ENCODE assay signal across 9 mouse cellular contexts in the genomic region with DNA sequence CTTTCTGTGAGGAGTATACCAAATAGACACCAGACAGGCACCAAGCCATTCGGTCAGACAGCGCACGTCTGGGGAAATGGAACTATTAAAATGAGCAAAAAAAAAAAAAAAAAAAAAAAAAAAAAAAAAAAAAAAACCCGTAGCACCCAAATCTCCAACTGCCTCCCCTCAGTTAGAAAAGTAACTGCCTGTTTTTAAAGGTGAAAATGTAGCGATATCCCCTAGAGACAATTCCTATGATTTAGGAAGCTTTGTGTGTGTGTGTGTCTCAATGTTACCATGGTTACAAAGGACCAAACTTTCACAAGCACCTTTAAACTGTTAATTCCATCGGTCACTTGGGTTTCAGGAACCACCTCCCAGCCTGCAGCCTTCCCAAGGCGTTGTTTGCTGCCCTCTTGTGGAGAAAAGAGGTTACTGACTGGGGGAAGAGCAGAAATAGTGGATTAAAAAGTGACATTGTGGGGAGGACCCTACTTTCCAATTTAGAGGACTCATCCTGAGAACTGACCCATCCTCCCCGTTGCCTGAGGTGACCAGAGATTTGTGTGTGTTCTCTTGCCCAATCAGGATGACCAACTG. TPM values are rescaled to one million over a fixed set of nuclear protein-coding genes. Genes with fewer than 3 reads are reported as not detected.
A peak's percentile ranks its signal among the peaks of the same experiment; 100 is the strongest.
DNase-seq lines count a peak whose midpoint lies in the region; ATAC-seq lines count a peak whose summit lies in the region.
"Had no signal": no experiment of that assay in that cellular context is flagged by ENCODE, and none has a peak within 500 bp of the region (broad histone marks: within the 10 kb centered on the region; RNA-seq: fewer than 3 reads in every experiment).

No protein-coding gene starts in this region.

- no peak overlapping the region for H3K9ac ChIP-seq in midbrain, embryonic 14.5 days (replicated peaks; ENCODE audit: low read length)
- no peak overlapping the region for H3K9ac ChIP-seq in midbrain, embryonic 13.5 days (replicated peaks)

- ATAC-seq in midbrain, embryonic 14.5 days (ENCODE audit: low FRiP score, low TSS enrichment) = no peak
- ATAC-seq in midbrain, embryonic 13.5 days = no peak
- peak; percentile 91 for ATAC-seq in common myeloid progenitor, adult 5-6 weeks (replicated peaks; ENCODE audit: low read depth, poor library complexity, severe bottlenecking)
- ATAC-seq in hematopoietic stem cell, adult 5-6 weeks (replicated peaks in 1 of 2; ENCODE audit: insufficient read depth in 1 of 2, low FRiP score in 2 of 2, low TSS enrichment in 1 of 2, low read depth in 1 of 2, poor library complexity in 2 of 2, severe bottlenecking in 2 of 2) = peak; percentile 71 to 86
- ATAC-seq in erythroid progenitor cell, adult 5-6 weeks (replicated peaks; ENCODE audit: low FRiP score, poor library complexity, severe bottlenecking) = no peak

- 43% methylated on average over 8 of the region's 8 CpGs for WGBS in midbrain, embryonic 14.5 days
- WGBS in midbrain, embryonic 13.5 days = 46% methylated on average over 8 of the region's 8 CpGs

- intact Hi-C loops in left cerebral cortex, postnatal 4 days (cut with DNase I) = loop anchor here (5.0 kb wide), 3 partner anchors 101 to 1784 kb away; no protein-coding TSS in a partner anchor

- peak; percentile 90 for DNase-seq in midbrain, embryonic 14.5 days
- DNase-seq in adrenal gland, adult (ENCODE audit: inconsistent age in 2 of 2, low spot score in 1 of 2) = peak; percentile 27 to 81
- DNase-seq in left cerebral cortex, postnatal 4 days = peak; percentile 54
- DNase-seq in retina, postnatal 7 days (ENCODE audit: low read depth, low spot score) = peak; percentile 62

- no peaks in the 10 kb centered on the region for H3K9me3 ChIP-seq in midbrain, embryonic 14.5 days (ENCODE audit: control insufficient read depth, low read length)
- H3K9me3 ChIP-seq in midbrain, embryonic 13.5 days = no peaks in the 10 kb centered on the region

- no peak overlapping the region for H3K27ac ChIP-seq in midbrain, embryonic 14.5 days (replicated peaks; ENCODE audit: low read depth, low read length)
- no peak overlapping the region for H3K27ac ChIP-seq in midbrain, embryonic 13.5 days

- no peak overlapping the region for H3K4me2 ChIP-seq in midbrain, embryonic 14.5 days (ENCODE audit: low read length)
- H3K4me2 ChIP-seq in midbrain, embryonic 13.5 days (replicated peaks) = no peak overlapping the region

- H3K4me3 ChIP-seq in midbrain, embryonic 14.5 days (replicated peaks; ENCODE audit: low read depth, low read length) = no peak overlapping the region
- no peak overlapping the region for H3K4me3 ChIP-seq in midbrain, embryonic 13.5 days (replicated peaks)

- no peaks in the 10 kb centered on the region for H3K36me3 ChIP-seq in midbrain, embryonic 14.5 days (ENCODE audit: control insufficient read depth, insufficient read depth, low read length)
- no peaks in the 10 kb centered on the region for H3K36me3 ChIP-seq in midbrain, embryonic 13.5 days

- no peaks in the 10 kb centered on the region for H3K27me3 ChIP-seq in midbrain, embryonic 14.5 days (ENCODE audit: control insufficient read depth, insufficient read depth, low read length)
- peaks cover 7% of the 10 kb centered on the region; the same call in 1 of the 2 replicates for H3K27me3 ChIP-seq in midbrain, embryonic 13.5 days

- no peaks in the 10 kb centered on the region for H3K4me1 ChIP-seq in midbrain, embryonic 14.5 days (ENCODE audit: control insufficient read depth, insufficient read depth, low read length)
- no peaks in the 10 kb centered on the region for H3K4me1 ChIP-seq in midbrain, embryonic 13.5 days (replicated peaks)

RNA-seq across cellular contexts. Expression of a gene that starts 53.6 kb away (rescaled TPM):
- 5.7 and 8.0 TPM in 2 replicates for polyA plus RNA-seq in midbrain, embryonic 14.5 days (2014; fragmentation: Nextera tagmentation; extraction: Ambion mirVana)
- polyA plus RNA-seq in midbrain, embryonic 13.5 days (2015; fragmentation: Nextera tagmentation; extraction: Ambion mirVana) = 7.0 and 7.5 TPM in 2 replicates
- not detected in 2 replicates for total RNA-seq in common myeloid progenitor, adult 5-6 weeks (2017)
- total RNA-seq in hematopoietic stem cell, adult 5-6 weeks (2017) = not detected in 2 replicates
- under 1 TPM; 0.50 to 0.70 TPM for total RNA-seq in left cerebral cortex, postnatal 4 days (2021)
- total RNA-seq in erythroid progenitor cell, adult 5-6 weeks (2015; ENCODE audit: low replicate concordance) = not detected in 2 replicates
- not detected in 2 replicates for total RNA-seq in erythroid progenitor cell, adult 5-6 weeks (2017; ENCODE audit: low replicate concordance)
- polyA plus RNA-seq: heart, embryonic 14.5 days had no signal

Comparison
In these comparisons a context has a peak if more than half of its experiments do, and no peak if none do; other contexts are left out.
1. ATAC-seq: peak in common myeloid progenitor, adult 5-6 weeks (single experiment) and hematopoietic stem cell, adult 5-6 weeks (2 of 2); none in midbrain, embryonic 14.5 days (single experiment), midbrain, embryonic 13.5 days (single experiment) and erythroid progenitor cell, adult 5-6 weeks (single experiment).
2. Peak in every context shown above with its lines, with median percentiles within 50 percentile points of each other: DNase-seq.